Mouse (Mus musculus): ENCODE measurements around the gene Lrrn4cl.
"Not testable (repeated sequence)": the region's sequence is repeated elsewhere in the genome, so short reads cannot be mapped to it uniquely, and the experiment has no call there.

The Lrrn4cl gene

GRCm38 (mm10) chr19:8850402-8850901 lies at the start of gene Lrrn4cl:
TSS of gene Lrrn4cl (plus strand) at chr19:8850768.
- no peak for DNase-seq (ENCODE audit: low spot score in 2 of 2)

- peak; percentile 81 to 94 for DNase-seq (ENCODE audit: low spot score in 2 of 2)
Observed at GRCm38 (mm10) chr19:8802130-8802821, 48.3 kb upstream of the Lrrn4cl start, which contains the start of gene Zbtb3. TSS of gene Zbtb3 (plus strand) at chr19:8802555.

- DNase-seq (ENCODE audit: low spot score in 2 of 2): no peak
Observed at GRCm38 (mm10) chr19:8803204-8803780, 47.3 kb upstream of the Lrrn4cl start.

GRCm38 (mm10) chr19:8803879-8804660 lies 46.5 kb upstream of the Lrrn4cl start:
- DNase-seq (ENCODE audit: low spot score in 2 of 2): no peak

GRCm38 (mm10) chr19:8806810-8807209 lies 43.8 kb upstream of the Lrrn4cl start:
- no peak for DNase-seq (ENCODE audit: low spot score in 2 of 2)

GRCm38 (mm10) chr19:8815812-8816211 lies 34.8 kb upstream of the Lrrn4cl start:
- DNase-seq (ENCODE audit: low spot score in 2 of 2): no peak

- DNase-seq (ENCODE audit: low spot score in 2 of 2): no peak
Observed at GRCm38 (mm10) chr19:8817001-8817400, 33.6 kb upstream of the Lrrn4cl start.

- DNase-seq (ENCODE audit: low spot score in 2 of 2): peak; percentile 26 to 41
Observed at GRCm38 (mm10) chr19:8818301-8818798, 32.2 kb upstream of the Lrrn4cl start.

- DNase-seq (ENCODE audit: low spot score in 2 of 2): peak; percentile 86 to 93
Observed at GRCm38 (mm10) chr19:8818801-8819595, 31.6 kb upstream of the Lrrn4cl start, which contains the start of gene Ttc9c. TSS of gene Ttc9c (minus strand) at chr19:8819333.

- DNase-seq (ENCODE audit: low spot score in 2 of 2): peak; percentile 94 to 97
Observed at GRCm38 (mm10) chr19:8819596-8820423, 30.8 kb upstream of the Lrrn4cl start, which contains the start of gene Hnrnpul2. TSS of gene Hnrnpul2 (plus strand) at chr19:8820010.

- DNase-seq (ENCODE audit: low spot score in 2 of 2): peak in 1 of 2 experiments; percentile 72
Observed at GRCm38 (mm10) chr19:8820424-8820956, 30.1 kb upstream of the Lrrn4cl start.

- no peak for DNase-seq (ENCODE audit: low spot score in 2 of 2)
Observed at GRCm38 (mm10) chr19:8821146-8821545, 29.4 kb upstream of the Lrrn4cl start.

- DNase-seq (ENCODE audit: low spot score in 2 of 2): no peak
Observed at GRCm38 (mm10) chr19:8822696-8823095, 27.9 kb upstream of the Lrrn4cl start.

- DNase-seq (ENCODE audit: low spot score in 2 of 2): no peak
Observed at GRCm38 (mm10) chr19:8829660-8830059, 20.9 kb upstream of the Lrrn4cl start, which contains the start of gene AC129217.1. TSS of gene AC129217.1 (plus strand) at chr19:8829773.

- DNase-seq (ENCODE audit: low spot score in 2 of 2): no peak
Observed at GRCm38 (mm10) chr19:8830664-8831063, 19.9 kb upstream of the Lrrn4cl start.

GRCm38 (mm10) chr19:8831262-8831661 lies 19.3 kb upstream of the Lrrn4cl start:
- DNase-seq (ENCODE audit: low spot score in 2 of 2): no peak

- no peak for DNase-seq (ENCODE audit: low spot score in 2 of 2)
Observed at GRCm38 (mm10) chr19:8832971-8833370, 17.6 kb upstream of the Lrrn4cl start.

GRCm38 (mm10) chr19:8836327-8836726 lies 14.2 kb upstream of the Lrrn4cl start:
- DNase-seq (ENCODE audit: low spot score in 2 of 2): not testable (repeated sequence)

GRCm38 (mm10) chr19:8837251-8837791 lies 13.2 kb upstream of the Lrrn4cl start, which contains the start of gene Bscl2:
TSS of gene Bscl2 (plus strand) at chr19:8837467.
- DNase-seq (ENCODE audit: low spot score in 2 of 2): peak; percentile 86 to 89

Data from spleen, postnatal 10 days (tissue).